Mouse (Mus musculus) G1E-ER4 (cell line): ENCODE data around the gene Hyou1. TPM values are rescaled to one million over a fixed set of nuclear protein-coding genes. Genes with fewer than 3 reads are reported as not detected.

Source experiments
- GATA1 ChIP-seq: IDR thresholded peaks from one replicate; pipeline ENCODE4 v1.8.0; 2012; ENCODE audit warnings: low read length, inconsistent platforms
- polyA plus RNA-seq: library from polyadenylated mRNA; stranded (reverse); fragments of >175 nt; gene quantifications from 2 replicates; pipeline ENCODE4 v1.2.3, GENCODE M21; 2012

Hyou1 gene
- 28.0 and 36.3 TPM in 2 replicates for polyA plus RNA-seq

- TF ChIP-seq GATA1 = no peak
Measured at GRCm38 (mm10) chr9:44379054-44379834, at the start of gene Hyou1. Gene Hyou1 (plus strand): TSS chr9:44379490.

- no peak for TF ChIP-seq GATA1
Measured at GRCm38 (mm10) chr9:44330736-44331135, 48.6 kb upstream of the Hyou1 start.

GRCm38 (mm10) chr9:44332918-44333638 is 46.2 kb upstream of the Hyou1 start:
- no peak for TF ChIP-seq GATA1

GRCm38 (mm10) chr9:44334396-44335330 is 44.6 kb upstream of the Hyou1 start, which contains the start of gene H2afx:
Gene H2afx (plus strand): TSS chr9:44334694.
- TF ChIP-seq GATA1 = no peak

GRCm38 (mm10) chr9:44335331-44336092 is 43.8 kb upstream of the Hyou1 start:
- no peak for TF ChIP-seq GATA1

GRCm38 (mm10) chr9:44336093-44336406 is 43.2 kb upstream of the Hyou1 start:
- no peak for TF ChIP-seq GATA1

GRCm38 (mm10) chr9:44336964-44337363 is 42.3 kb upstream of the Hyou1 start:
- TF ChIP-seq GATA1 = no peak

GRCm38 (mm10) chr9:44337436-44338169 is 41.7 kb upstream of the Hyou1 start:
- no peak for TF ChIP-seq GATA1

GRCm38 (mm10) chr9:44338574-44338973 is 40.7 kb upstream of the Hyou1 start:
- no peak for TF ChIP-seq GATA1

- TF ChIP-seq GATA1 = no peak
Measured at GRCm38 (mm10) chr9:44341487-44341886, 37.8 kb upstream of the Hyou1 start.

- no peak for TF ChIP-seq GATA1
Measured at GRCm38 (mm10) chr9:44342173-44342572, 37.1 kb upstream of the Hyou1 start.

- no peak for TF ChIP-seq GATA1
Measured at GRCm38 (mm10) chr9:44342605-44343004, 36.7 kb upstream of the Hyou1 start.

GRCm38 (mm10) chr9:44343290-44343689 is 36.0 kb upstream of the Hyou1 start:
- peak; percentile 90 for TF ChIP-seq GATA1

GRCm38 (mm10) chr9:44343781-44344421 is 35.4 kb upstream of the Hyou1 start, which contains the start of gene Hmbs:
Gene Hmbs (minus strand): TSS chr9:44344228.
- TF ChIP-seq GATA1 = no peak
